Mouse (Mus musculus) liver, adult 2 months (tissue): Measurements from ENCODE around the gene St8sia2.

ENCODE experiments used
- CTCF ChIP-seq: fragments of 200-500 bp; IDR thresholded peaks from 2 replicates; pipeline ENCODE4 v1.5.1; 2011; ENCODE audit warnings: low read depth, low read length, control low read depth
- POLR2A ChIP-seq: fragments of 200-500 bp; IDR thresholded peaks from 2 replicates; pipeline ENCODE4 v1.6.1; 2011; ENCODE audit warnings: low read length, control low read depth; ENCODE audit not compliant: insufficient read depth; ENCODE audit errors: extremely low read depth

GRCm38 (mm10) chr7:73938046-73938810 lies 75.3 kb downstream of the St8sia2 start:
- TF ChIP-seq CTCF: no peak
- TF ChIP-seq POLR2A: no peak
